10 mouse cellular contexts compared by ENCODE assay signal in genomic region chr7:66660291-66660690, GRCm38 (mm10). TPM values are rescaled to one million over a fixed set of nuclear protein-coding genes. Genes with fewer than 3 reads are reported as not detected.
A peak's percentile ranks its signal among the peaks of the same experiment; 100 is the strongest.
DNase-seq lines count a peak whose midpoint lies in the region; ATAC-seq and TF ChIP-seq lines count a peak whose summit lies in the region.
"Had no signal": no experiment of that assay in that cellular context is flagged by ENCODE, and none has a peak within 500 bp of the region (broad histone marks: within the 10 kb centered on the region; RNA-seq: fewer than 3 reads in every experiment).

No protein-coding gene starts in this region.

- peaks cover 18% of the 10 kb centered on the region for H3K36me3 ChIP-seq in intestine, postnatal 0 days (ENCODE audit: control insufficient read depth, insufficient read depth)
- no peaks in the 10 kb centered on the region for H3K36me3 ChIP-seq in intestine, embryonic 16.5 days (ENCODE audit: control insufficient read depth, insufficient read depth, low read length)
- H3K36me3 ChIP-seq in midbrain, embryonic 15.5 days (replicated peaks), result no peaks in the 10 kb centered on the region; the same call in 1 of the 2 replicates
- H3K36me3 ChIP-seq in midbrain, embryonic 13.5 days, result peaks cover 30% of the 10 kb centered on the region

- H3K27me3 ChIP-seq in intestine, postnatal 0 days (replicated peaks; ENCODE audit: control insufficient read depth, insufficient read depth, low read length), result no peaks in the 10 kb centered on the region
- H3K27me3 ChIP-seq in intestine, embryonic 16.5 days (replicated peaks; ENCODE audit: control insufficient read depth, insufficient read depth, low read length), result no peaks in the 10 kb centered on the region
- no peaks in the 10 kb centered on the region for H3K27me3 ChIP-seq in midbrain, embryonic 15.5 days (replicated peaks)
- no peaks in the 10 kb centered on the region for H3K27me3 ChIP-seq in midbrain, embryonic 13.5 days
- H3K27me3 ChIP-seq: intestine, embryonic 15.5 days had no signal

- no peak overlapping the region for H3K27ac ChIP-seq in intestine, postnatal 0 days (ENCODE audit: low read depth, low read length)
- no peak overlapping the region for H3K27ac ChIP-seq in intestine, embryonic 16.5 days (ENCODE audit: low read length)
- no peak overlapping the region for H3K27ac ChIP-seq in midbrain, embryonic 15.5 days
- no peak overlapping the region for H3K27ac ChIP-seq in midbrain, embryonic 13.5 days
- H3K27ac ChIP-seq: intestine, embryonic 15.5 days had no signal

- no peak overlapping the region for H3K9ac ChIP-seq in intestine, postnatal 0 days (ENCODE audit: low read depth, low read length)
- no peak overlapping the region for H3K9ac ChIP-seq in intestine, embryonic 16.5 days (ENCODE audit: low read depth, low read length)
- H3K9ac ChIP-seq in midbrain, embryonic 15.5 days, result no peak overlapping the region
- H3K9ac ChIP-seq in midbrain, embryonic 13.5 days (replicated peaks), result no peak overlapping the region; the same call in 1 of the 2 replicates
- H3K9ac ChIP-seq: intestine, embryonic 15.5 days had no signal

- H3K9me3 ChIP-seq in intestine, postnatal 0 days (ENCODE audit: control insufficient read depth), result no peaks in the 10 kb centered on the region
- H3K9me3 ChIP-seq in intestine, embryonic 16.5 days (ENCODE audit: control insufficient read depth, low read length), result no peaks in the 10 kb centered on the region
- no peaks in the 10 kb centered on the region for H3K9me3 ChIP-seq in midbrain, embryonic 15.5 days
- H3K9me3 ChIP-seq in midbrain, embryonic 13.5 days, result no peaks in the 10 kb centered on the region
- H3K9me3 ChIP-seq: intestine, embryonic 15.5 days had no signal

- no peak overlapping the region for H3K4me3 ChIP-seq in intestine, postnatal 0 days (ENCODE audit: low read depth, low read length)
- no peak overlapping the region for H3K4me3 ChIP-seq in intestine, embryonic 16.5 days (ENCODE audit: low read length)
- no peak overlapping the region for H3K4me3 ChIP-seq in midbrain, embryonic 15.5 days
- H3K4me3 ChIP-seq in midbrain, embryonic 13.5 days (replicated peaks), result no peak overlapping the region
- H3K4me3 ChIP-seq: intestine, embryonic 15.5 days had no signal

- WGBS in intestine, postnatal 0 days, result 74% methylated on average over 7 of the region's 7 CpGs
- WGBS in intestine, embryonic 16.5 days, result 76% methylated on average over 7 of the region's 7 CpGs
- WGBS in midbrain, embryonic 15.5 days, result 78% methylated on average over 7 of the region's 7 CpGs
- WGBS in midbrain, embryonic 13.5 days, result 87% methylated on average over 7 of the region's 7 CpGs

- DNase-seq in embryo, embryonic 11 days, result peak; percentile 8
- no peak for DNase-seq in yolk sac, embryonic 10.5 days (ENCODE audit: low spot score)
- DNase-seq in adrenal gland, adult 2 months, result no peak
- DNase-seq: cerebellum, adult 8-10 months had no signal

- no peaks in the 10 kb centered on the region for H3K4me1 ChIP-seq in intestine, postnatal 0 days (replicated peaks; ENCODE audit: control insufficient read depth, insufficient read depth, low read length)
- H3K4me1 ChIP-seq in intestine, embryonic 16.5 days (ENCODE audit: control insufficient read depth, insufficient read depth, low read length), result peaks cover 9% of the 10 kb centered on the region; the same call in 1 of the 2 replicates
- H3K4me1 ChIP-seq in midbrain, embryonic 15.5 days, result 0 out of 2 replicates have a peak, but pooled peaks cover 2% of the 10 kb centered on the region
- H3K4me1 ChIP-seq in midbrain, embryonic 13.5 days (replicated peaks), result no peaks in the 10 kb centered on the region
- H3K4me1 ChIP-seq: intestine, embryonic 15.5 days had no signal

- ATAC-seq in intestine, postnatal 0 days, result no peak
- ATAC-seq in intestine, embryonic 16.5 days, result no peak
- ATAC-seq in midbrain, embryonic 15.5 days (replicated peaks), result 0 out of 2 replicates have a peak, but pooled peaks have one; percentile 37
- ATAC-seq in midbrain, embryonic 13.5 days, result no peak; the same call in 1 of the 2 replicates
- ATAC-seq in megakaryocyte, adult 5-6 weeks (ENCODE audit: poor library complexity, severe bottlenecking), result no peak
- ATAC-seq: intestine, embryonic 15.5 days had no signal

- H3K4me2 ChIP-seq in intestine, postnatal 0 days (replicated peaks; ENCODE audit: low read depth), result no peak overlapping the region
- H3K4me2 ChIP-seq in intestine, embryonic 16.5 days (ENCODE audit: low read depth, low read length), result no peak overlapping the region
- H3K4me2 ChIP-seq in midbrain, embryonic 15.5 days, result no peak overlapping the region
- no peak overlapping the region for H3K4me2 ChIP-seq in midbrain, embryonic 13.5 days (replicated peaks)
- H3K4me2 ChIP-seq: intestine, embryonic 15.5 days had no signal

- TF ChIP-seq CTCF in intestine, postnatal 0 days (IDR thresholded peaks at IDR 0.05; ENCODE audit: low read depth), result peak; percentile 60

RNA-seq across cellular contexts. Expression of gene Asb7, which starts 29.1 kb away (rescaled TPM):
- polyA plus RNA-seq in intestine, postnatal 0 days (2015; fragmentation: Nextera tagmentation; extraction: Ambion mirVana), result 6.0 and 6.8 TPM in 2 replicates
- polyA plus RNA-seq in intestine, embryonic 16.5 days (2015; fragmentation: Nextera tagmentation; extraction: Ambion mirVana), result 10.2 and 10.3 TPM in 2 replicates
- 17.6 and 17.8 TPM in 2 replicates for polyA plus RNA-seq in midbrain, embryonic 15.5 days (2015; fragmentation: Nextera tagmentation; extraction: Ambion mirVana)
- 17.1 and 18.9 TPM in 2 replicates for polyA plus RNA-seq in midbrain, embryonic 13.5 days (2015; fragmentation: Nextera tagmentation; extraction: Ambion mirVana)
- 15.5 and 21.5 TPM in 2 replicates for total RNA-seq in megakaryocyte, adult 5-6 weeks (2015)
- total RNA-seq in megakaryocyte, adult 5-6 weeks (2017), result 11.8 and 17.8 TPM in 2 replicates
- 10 to 100 TPM; 13.2 to 17.5 TPM for total RNA-seq in adrenal gland, adult 2 months (2021)
- polyA plus RNA-seq in adrenal gland, adult 2 months (2012; rRNA removed), result 3.4 and 6.8 TPM in 2 replicates

RNA-seq across cellular contexts. Expression of gene Lins1, which starts 29.4 kb away (rescaled TPM):
- 4.5 and 4.8 TPM in 2 replicates for polyA plus RNA-seq in intestine, postnatal 0 days (2015; fragmentation: Nextera tagmentation; extraction: Ambion mirVana)
- 10.7 and 11.1 TPM in 2 replicates for polyA plus RNA-seq in intestine, embryonic 16.5 days (2015; fragmentation: Nextera tagmentation; extraction: Ambion mirVana)
- 18.2 and 22.1 TPM in 2 replicates for polyA plus RNA-seq in midbrain, embryonic 15.5 days (2015; fragmentation: Nextera tagmentation; extraction: Ambion mirVana)
- 20.2 and 20.4 TPM in 2 replicates for polyA plus RNA-seq in midbrain, embryonic 13.5 days (2015; fragmentation: Nextera tagmentation; extraction: Ambion mirVana)
- 8.1 and 11.3 TPM in 2 replicates for total RNA-seq in megakaryocyte, adult 5-6 weeks (2015)
- 8.0 and 18.1 TPM in 2 replicates for total RNA-seq in megakaryocyte, adult 5-6 weeks (2017)
- total RNA-seq in adrenal gland, adult 2 months (2021), result 10 to 100 TPM in 1 of 2 experiments, 1 to 10 TPM in 1; 7.8 to 10.9 TPM
- 3.6 and 6.7 TPM in 2 replicates for polyA plus RNA-seq in adrenal gland, adult 2 months (2012; rRNA removed)
